Mouse (Mus musculus) embryonic facial prominence, embryonic 14.5 days (tissue): ENCODE data around the gene Mlx. TPM values are rescaled to one million over a fixed set of nuclear protein-coding genes. Genes with fewer than 3 reads are reported as not detected.

Experiments
- ATAC-seq: fragments of 200-750 bp; cut with Nextera tagmentation; 2 replicates; pipeline ENCODE4 v1.8.0; 2017; ENCODE audit warnings: low read depth, moderate number of reproducible peaks, moderate TSS enrichment
- DNase-seq: peaks from one replicate; pipeline ENCODE4 v3.0.0-alpha.2; 2015; ENCODE audit warnings: low spot score
- H3K27ac ChIP-seq: fragments of 300-500 bp; sonication (generic); replicated peaks from 2 replicates; pipeline ENCODE4 v1.5.1; 2014; ENCODE audit warnings: low read depth, mild to moderate bottlenecking, low read length, moderate library complexity
- H3K27me3 ChIP-seq: fragments of 300-500 bp; sonication (generic); replicated peaks from 2 replicates; pipeline ENCODE4 v1.6.1; 2014; ENCODE audit warnings: low read length; ENCODE audit not compliant: control insufficient read depth, insufficient read depth
- H3K36me3 ChIP-seq: fragments of 300-500 bp; sonication (generic); 2 replicates; pipeline ENCODE4 v1.6.1; 2014; ENCODE audit warnings: low read length, mixed read lengths; ENCODE audit not compliant: control insufficient read depth, insufficient read depth
- H3K4me1 ChIP-seq: fragments of 300-500 bp; sonication (generic); 2 replicates; pipeline ENCODE4 v1.6.1; 2014; ENCODE audit warnings: antibody characterized with exemption, low read length; ENCODE audit not compliant: control insufficient read depth, insufficient read depth
- H3K4me2 ChIP-seq: fragments of 300-500 bp; sonication (generic); 2 replicates; pipeline ENCODE4 v1.6.1; 2014; ENCODE audit warnings: low read depth, mild to moderate bottlenecking, low read length, moderate library complexity, mixed read lengths
- H3K4me3 ChIP-seq: fragments of 300-500 bp; sonication (generic); 2 replicates; pipeline ENCODE4 v1.5.1; 2014; ENCODE audit warnings: low read depth, mild to moderate bottlenecking, low read length
- H3K9ac ChIP-seq: fragments of 300-500 bp; sonication (generic); 2 replicates; pipeline ENCODE4 v1.6.1; 2014; ENCODE audit warnings: low read depth, mild to moderate bottlenecking, low read length, moderate library complexity, mixed read lengths
- H3K9me3 ChIP-seq: fragments of 300-500 bp; sonication (generic); 2 replicates; pipeline ENCODE4 v1.6.1; 2016; ENCODE audit warnings: low read length; ENCODE audit not compliant: control insufficient read depth
- WGBS: fragments of 180-500 bp; shearing (Covaris S2); extraction: QIAGEN DNeasy Blood & Tissue Kit; methylation state at CpG from one replicate; pipeline ENCODE4 v1.1.7; 2014; 5-methylcytosine and 5-hydroxymethylcytosine counted together
- polyA plus RNA-seq: library from polyadenylated mRNA; unstranded; fragments of >200 nt; fragmentation: Nextera tagmentation; extraction: Ambion mirVana; gene quantifications from 2 replicates; pipeline ENCODE4 v1.2.1, GENCODE M21; 2014

The Mlx gene
- polyA plus RNA-seq, 1 experiment from 2014 or later: 55.2 TPM

GRCm38 (mm10) chr11:101130056-101130756 lies 43.1 kb downstream of the Mlx start:
- Histone ChIP-seq H3K27ac (no peak overlapping the region), H3K36me3 (peaks cover 22% of the 10 kb centered on the region), H3K9me3 (0 out of 2 replicates have a peak, but pooled peaks cover 4% of the 10 kb centered on the region), H3K4me2 (no peak overlapping the region), H3K9ac (no peak overlapping the region), H3K27me3 (no peaks in the 10 kb centered on the region), H3K4me3 (no peak overlapping the region), H3K4me1 (no peaks in the 10 kb centered on the region)
- DNase-seq (no peak), ATAC-seq (no peak; the same call in 1 of the 2 replicates)
- WGBS: 46% methylated on average over 17 of the region's 18 CpGs

GRCm38 (mm10) chr11:101131187-101131586 lies 44.1 kb downstream of the Mlx start:
- 87% methylated on average over 2 of the region's 2 CpGs for WGBS
- 0 out of 2 replicates have a peak, but pooled peaks cover 4% of the 10 kb centered on the region for H3K9me3 ChIP-seq
- no peak overlapping the region for H3K4me2 ChIP-seq
- no peak overlapping the region for H3K27ac ChIP-seq
- H3K9ac ChIP-seq: no peak overlapping the region
- DNase-seq: no peak
- peaks cover 12% of the 10 kb centered on the region for H3K36me3 ChIP-seq
- no peak for ATAC-seq
- no peaks in the 10 kb centered on the region for H3K4me1 ChIP-seq
- H3K4me3 ChIP-seq: no peak overlapping the region
- no peaks in the 10 kb centered on the region for H3K27me3 ChIP-seq

GRCm38 (mm10) chr11:101131701-101132100 lies 44.6 kb downstream of the Mlx start:
- ATAC-seq: no peak
- WGBS: 89% methylated on average over 6 of the region's 6 CpGs

GRCm38 (mm10) chr11:101133037-101133436 lies 46.0 kb downstream of the Mlx start:
- 74% methylated on average over 12 of the region's 12 CpGs for WGBS
- Histone ChIP-seq H3K9ac (no peak overlapping the region), H3K36me3 (no peaks in the 10 kb centered on the region), H3K27ac (no peak overlapping the region), H3K27me3 (no peaks in the 10 kb centered on the region), H3K4me3 (no peak overlapping the region), H3K4me2 (no peak overlapping the region), H3K4me1 (no peaks in the 10 kb centered on the region), H3K9me3 (0 out of 2 replicates have a peak, but pooled peaks cover 4% of the 10 kb centered on the region)
- DNase-seq (no peak), ATAC-seq (no peak)

More at GRCm38 (mm10) chr11:101131701-101132100, 44.6 kb downstream of the Mlx start:
- H3K4me3 ChIP-seq: no peak overlapping the region
- DNase-seq: no peak
- H3K27me3 ChIP-seq: no peaks in the 10 kb centered on the region
- H3K4me1 ChIP-seq: no peaks in the 10 kb centered on the region
- peaks cover 7% of the 10 kb centered on the region; the same call in 1 of the 2 replicates for H3K36me3 ChIP-seq
- no peak overlapping the region for H3K27ac ChIP-seq
- no peak overlapping the region for H3K9ac ChIP-seq
- H3K9me3 ChIP-seq: 0 out of 2 replicates have a peak, but pooled peaks cover 4% of the 10 kb centered on the region
- H3K4me2 ChIP-seq: no peak overlapping the region

- Histone ChIP-seq H3K9ac (no peak overlapping the region), H3K36me3 (no peaks in the 10 kb centered on the region), H3K4me2 (no peak overlapping the region), H3K4me1 (0 out of 2 replicates have a peak, but pooled peaks cover 5% of the 10 kb centered on the region), H3K27me3 (no peaks in the 10 kb centered on the region), H3K27ac (no peak overlapping the region), H3K4me3 (no peak overlapping the region), H3K9me3 (0 out of 2 replicates have a peak, but pooled peaks cover 4% of the 10 kb centered on the region)
- no peak for DNase-seq
- WGBS: 72% methylated on average over 13 of the region's 13 CpGs
- no peak for ATAC-seq
These were observed 47.3 kb downstream of the Mlx start for GRCm38 (mm10) chr11:101134217-101134865.

GRCm38 (mm10) chr11:101137000-101137399 lies 49.9 kb downstream of the Mlx start:
- no peak overlapping the region for H3K4me3 ChIP-seq
- 79% methylated on average over 7 of the region's 7 CpGs for WGBS
- no peak overlapping the region for H3K4me2 ChIP-seq
- H3K27ac ChIP-seq: no peak overlapping the region
- 0 out of 2 replicates have a peak, but pooled peaks cover 5% of the 10 kb centered on the region for H3K4me1 ChIP-seq
- no peak overlapping the region for H3K9ac ChIP-seq
- no peak for ATAC-seq
- DNase-seq: no peak
- H3K9me3 ChIP-seq: no peaks in the 10 kb centered on the region
- H3K27me3 ChIP-seq: peaks cover 5% of the 10 kb centered on the region; the same call in 1 of the 2 replicates
- H3K36me3 ChIP-seq: no peaks in the 10 kb centered on the region

GRCm38 (mm10) chr11:101138536-101139181 lies 51.6 kb downstream of the Mlx start:
- H3K4me3 ChIP-seq: no peak overlapping the region
- peak; percentile 55 for ATAC-seq

GRCm38 (mm10) chr11:101140164-101140819 lies 53.2 kb downstream of the Mlx start:
- no peaks in the 10 kb centered on the region for H3K36me3 ChIP-seq
- DNase-seq (peak; percentile 85), ATAC-seq (peak; percentile 58)
- H3K27me3 ChIP-seq: peaks cover 5% of the 10 kb centered on the region; the same call in 1 of the 2 replicates
- H3K4me3 ChIP-seq: peak overlapping the region; percentile 29
- 44% methylated on average over 26 of the region's 27 CpGs for WGBS
- H3K9ac ChIP-seq: peak overlapping the region; percentile 42; the same call in 1 of the 2 replicates
- H3K4me2 ChIP-seq: peak overlapping the region; percentile 52
- H3K9me3 ChIP-seq: no peaks in the 10 kb centered on the region
- H3K4me1 ChIP-seq: peaks cover 8% of the 10 kb centered on the region; the same call in 1 of the 2 replicates
- no peak overlapping the region for H3K27ac ChIP-seq

More at GRCm38 (mm10) chr11:101138536-101139181, 51.6 kb downstream of the Mlx start:
- Histone ChIP-seq H3K4me1 (peaks cover 5% of the 10 kb centered on the region; the same call in 1 of the 2 replicates), H3K9me3 (no peaks in the 10 kb centered on the region), H3K27me3 (peaks cover 5% of the 10 kb centered on the region; the same call in 1 of the 2 replicates), H3K9ac (peak overlapping the region; percentile 42; the same call in 1 of the 2 replicates), H3K36me3 (no peaks in the 10 kb centered on the region), H3K4me2 (peak overlapping the region; percentile 33), H3K27ac (no peak overlapping the region; the same call in 1 of the 2 replicates)
- WGBS: 24% methylated on average over 15 of the region's 15 CpGs
- DNase-seq: peak; percentile 75
